Mouse (Mus musculus) kidney, postnatal 0 days (tissue): Measurements from ENCODE around the gene Inpp5d. TPM values are rescaled to one million over a fixed set of nuclear protein-coding genes. Genes with fewer than 3 reads are reported as not detected.

Source experiments
- ATAC-seq: fragments of 200-750 bp; cut with Nextera tagmentation; replicated peaks from 2 replicates; pipeline ENCODE4 v1.8.0; 2017; ENCODE audit warnings: low read depth, moderate number of reproducible peaks, moderate TSS enrichment, moderate library complexity; ENCODE audit not compliant: low FRiP score
- DNase-seq: peaks from one replicate; pipeline ENCODE4 v3.0.0-alpha.2; 2016; ENCODE audit warnings: low spot score
- H3K27ac ChIP-seq: fragments of 300-500 bp; sonication (generic); 2 replicates; pipeline ENCODE4 v1.5.1; 2014; ENCODE audit warnings: mild to moderate bottlenecking
- H3K27me3 ChIP-seq: fragments of 300-500 bp; sonication (generic); 2 replicates; pipeline ENCODE4 v1.6.1; 2014; ENCODE audit warnings: low read length, mixed read lengths; ENCODE audit not compliant: insufficient read depth
- H3K36me3 ChIP-seq: fragments of 300-500 bp; sonication (generic); 2 replicates; pipeline ENCODE4 v1.6.1; 2014; ENCODE audit warnings: low read length, mixed read lengths; ENCODE audit not compliant: insufficient read depth
- H3K4me1 ChIP-seq: fragments of 300-500 bp; sonication (generic); replicated peaks from 2 replicates; pipeline ENCODE4 v1.6.1; 2014; ENCODE audit warnings: antibody characterized with exemption, low read length, mixed read lengths; ENCODE audit not compliant: insufficient read depth
- H3K4me2 ChIP-seq: fragments of 300-500 bp; sonication (generic); 2 replicates; pipeline ENCODE4 v1.6.1; 2014; ENCODE audit warnings: mild to moderate bottlenecking, low read length, moderate library complexity, mixed read lengths
- H3K4me3 ChIP-seq: fragments of 300-500 bp; sonication (generic); replicated peaks from 2 replicates; pipeline ENCODE4 v1.5.1; 2014; ENCODE audit warnings: low read depth, low read length
- H3K9ac ChIP-seq: fragments of 300-500 bp; sonication (generic); 2 replicates; pipeline ENCODE4 v1.6.1; 2014; ENCODE audit warnings: low read depth, low read length
- H3K9me3 ChIP-seq: fragments of 300-500 bp; sonication (generic); replicated peaks from 2 replicates; pipeline ENCODE4 v1.6.1; 2016; ENCODE audit warnings: low read length, inconsistent platforms, mixed read lengths
- CTCF ChIP-seq: IDR thresholded peaks from 2 replicates; pipeline ENCODE4 v1.5.1; 2016; ENCODE audit warnings: antibody characterized with exemption, low read depth, mild to moderate bottlenecking, moderate library complexity
- WGBS: fragments of 180-500 bp; shearing (Covaris S2); extraction: QIAGEN DNeasy Blood & Tissue Kit; methylation state at CpG from one replicate; pipeline ENCODE4 v1.1.7; 2014; 5-methylcytosine and 5-hydroxymethylcytosine counted together
- polyA plus RNA-seq: library from polyadenylated mRNA; unstranded; fragments of >200 nt; fragmentation: Nextera tagmentation; extraction: Ambion mirVana; gene quantifications from 2 replicates; pipeline ENCODE4 v1.2.1, GENCODE M21; 2015

Inpp5d gene
- polyA plus RNA-seq, 1 experiment from 2014 or later: 6.6 TPM

DNA sequence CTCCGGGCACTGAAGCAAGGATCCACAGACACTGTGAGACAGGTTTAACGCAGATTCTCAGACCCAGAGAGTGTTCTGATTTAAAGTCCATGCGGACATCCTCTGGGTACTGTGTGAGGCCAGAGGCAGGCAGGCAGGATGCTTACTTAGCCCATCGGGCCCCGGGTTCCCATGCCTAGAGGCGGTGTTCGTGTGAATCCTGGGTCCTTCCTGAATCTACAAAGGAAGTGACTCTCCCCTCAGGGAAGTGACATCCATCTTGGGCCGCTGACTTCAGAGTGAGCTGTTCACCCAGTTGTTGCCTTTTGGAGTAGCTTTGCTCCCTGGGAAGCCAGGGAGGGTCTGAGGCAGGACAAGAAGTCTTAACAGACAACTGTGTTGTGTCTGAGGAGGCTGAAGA, 19.6 kb downstream of the Inpp5d start:
- DNase-seq: no peak
- no peak for TF ChIP-seq CTCF
- Histone ChIP-seq H3K9me3 (no peaks in the 10 kb centered on the region), H3K4me2 (peak overlapping the region; percentile 7; the same call in 1 of the 2 replicates), H3K4me1 (0 out of 2 replicates have a peak, but pooled peaks cover 3% of the 10 kb centered on the region), H3K27ac (peak overlapping the region; percentile 87), H3K4me3 (no peak overlapping the region), H3K27me3 (no peaks in the 10 kb centered on the region), H3K9ac (no peak overlapping the region), H3K36me3 (no peaks in the 10 kb centered on the region)
- ATAC-seq: no peak
- WGBS: 79% methylated on average over 8 of the region's 8 CpGs

- H3K9ac ChIP-seq: no peak overlapping the region
- WGBS: 39% methylated on average over 17 of the region's 17 CpGs
- peak; percentile 68 for DNase-seq
- no peaks in the 10 kb centered on the region for H3K27me3 ChIP-seq
- no peak for ATAC-seq
- no peak for TF ChIP-seq CTCF
- H3K36me3 ChIP-seq: no peaks in the 10 kb centered on the region
- 0 out of 2 replicates have a peak, but pooled peaks cover 3% of the 10 kb centered on the region for H3K4me1 ChIP-seq
- peak overlapping the region; percentile 7; the same call in 1 of the 2 replicates for H3K4me2 ChIP-seq
- no peaks in the 10 kb centered on the region for H3K9me3 ChIP-seq
- peak overlapping the region; percentile 87 for H3K27ac ChIP-seq
- H3K4me3 ChIP-seq: no peak overlapping the region
Measured at GRCm38 (mm10) chr1:87640165-87640661, 20.1 kb downstream of the Inpp5d start.

DNA sequence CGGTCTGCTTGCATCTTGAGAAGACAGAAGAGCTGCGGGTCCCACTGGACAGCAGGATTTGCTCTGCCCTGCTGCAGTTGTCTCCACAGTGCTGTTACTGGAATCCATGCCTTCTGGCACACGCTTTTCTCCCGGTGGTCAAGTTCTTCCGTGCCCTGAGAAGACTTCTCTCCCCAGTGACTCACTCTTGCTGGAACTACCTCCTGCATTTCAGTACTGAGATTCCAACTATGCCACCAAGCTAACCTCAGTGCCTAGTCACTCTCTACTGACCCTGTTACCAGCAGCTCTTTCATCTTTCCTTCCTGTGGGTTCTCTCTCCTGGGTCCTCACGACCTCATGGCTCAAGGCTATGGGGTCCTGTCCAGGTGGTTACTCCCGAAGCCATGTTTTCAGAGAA, 22.9 kb downstream of the Inpp5d start:
- WGBS: 77% methylated on average over 7 of the region's 7 CpGs
- Histone ChIP-seq H3K9ac (no peak overlapping the region), H3K27ac (no peak overlapping the region), H3K9me3 (no peaks in the 10 kb centered on the region), H3K27me3 (no peaks in the 10 kb centered on the region), H3K4me1 (no peaks in the 10 kb centered on the region), H3K4me2 (no peak overlapping the region), H3K36me3 (no peaks in the 10 kb centered on the region), H3K4me3 (no peak overlapping the region)
- TF ChIP-seq CTCF: no peak
- DNase-seq: no peak
- no peak for ATAC-seq

- no peaks in the 10 kb centered on the region for H3K27me3 ChIP-seq
- no peak overlapping the region for H3K9ac ChIP-seq
- no peaks in the 10 kb centered on the region for H3K4me1 ChIP-seq
- 59% methylated on average over 7 of the region's 7 CpGs for WGBS
- no peaks in the 10 kb centered on the region for H3K36me3 ChIP-seq
- no peaks in the 10 kb centered on the region for H3K9me3 ChIP-seq
- no peak overlapping the region for H3K27ac ChIP-seq
- no peak for TF ChIP-seq CTCF
- H3K4me2 ChIP-seq: no peak overlapping the region
- DNase-seq (no peak), ATAC-seq (no peak)
- H3K4me3 ChIP-seq: no peak overlapping the region
Measured at GRCm38 (mm10) chr1:87645041-87645440, 24.9 kb downstream of the Inpp5d start.

- no peak for TF ChIP-seq CTCF
- no peak for ATAC-seq
- H3K4me1 ChIP-seq: no peaks in the 10 kb centered on the region
Measured at GRCm38 (mm10) chr1:87645748-87646147, 25.6 kb downstream of the Inpp5d start.

DNA sequence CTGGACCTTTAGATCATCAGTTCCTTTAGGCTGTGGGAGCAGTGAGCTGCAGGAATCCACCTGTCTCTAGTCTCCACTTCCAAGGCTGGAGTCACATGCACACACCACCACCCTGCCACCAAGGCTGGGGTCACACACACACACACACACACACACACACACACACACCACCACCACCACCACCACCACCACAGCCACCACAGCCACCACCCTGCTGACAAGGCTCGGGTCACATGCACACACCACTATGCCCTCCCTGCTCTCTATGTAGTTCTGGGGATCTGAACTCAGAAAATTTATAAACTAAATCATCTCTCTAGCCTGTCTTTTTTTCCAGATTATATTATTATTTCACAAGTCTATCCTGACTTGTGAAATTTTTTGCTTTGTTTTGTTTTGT, 27.7 kb downstream of the Inpp5d start:
- no peak for ATAC-seq
- Histone ChIP-seq H3K4me2 (no peak overlapping the region), H3K9me3 (no peaks in the 10 kb centered on the region), H3K27me3 (no peaks in the 10 kb centered on the region), H3K9ac (no peak overlapping the region), H3K4me1 (no peaks in the 10 kb centered on the region), H3K27ac (no peak overlapping the region), H3K36me3 (no peaks in the 10 kb centered on the region), H3K4me3 (no peak overlapping the region)
- no peak for DNase-seq
- no peak for TF ChIP-seq CTCF
- 87% methylated on average over 1 of the region's 1 CpGs for WGBS

More at GRCm38 (mm10) chr1:87645748-87646147, 25.6 kb downstream of the Inpp5d start:
- Histone ChIP-seq H3K27me3 (no peaks in the 10 kb centered on the region), H3K27ac (no peak overlapping the region), H3K9me3 (no peaks in the 10 kb centered on the region), H3K9ac (no peak overlapping the region), H3K4me3 (no peak overlapping the region), H3K36me3 (no peaks in the 10 kb centered on the region), H3K4me2 (no peak overlapping the region)
- no peak for DNase-seq
- 67% methylated on average over 6 of the region's 6 CpGs for WGBS

- no peaks in the 10 kb centered on the region for H3K9me3 ChIP-seq
- no peak overlapping the region for H3K4me2 ChIP-seq
- no peak for ATAC-seq
- H3K4me3 ChIP-seq: no peak overlapping the region
- no peaks in the 10 kb centered on the region for H3K4me1 ChIP-seq
- no peaks in the 10 kb centered on the region for H3K36me3 ChIP-seq
- no peak for DNase-seq
- WGBS: 44% methylated on average over 7 of the region's 7 CpGs
- TF ChIP-seq CTCF: no peak
- no peak overlapping the region for H3K9ac ChIP-seq
- H3K27me3 ChIP-seq: no peaks in the 10 kb centered on the region
- H3K27ac ChIP-seq: no peak overlapping the region
Measured at GRCm38 (mm10) chr1:87648657-87649056, 28.5 kb downstream of the Inpp5d start.
